In genomic region chr16:4997553-4997952, GRCm38 (mm10) we compare ENCODE assay signal across 15 mouse cellular contexts. TPM values are rescaled to one million over a fixed set of nuclear protein-coding genes. Genes with fewer than 3 reads are reported as not detected.
A peak's percentile ranks its signal among the peaks of the same experiment; 100 is the strongest.
DNase-seq lines count a peak whose midpoint lies in the region; ATAC-seq lines count a peak whose summit lies in the region.
"Had no signal": no experiment of that assay in that cellular context is flagged by ENCODE, and none has a peak within 500 bp of the region (broad histone marks: within the 10 kb centered on the region; RNA-seq: fewer than 3 reads in every experiment).

Gene Sept12, minus strand, starts transcription at chr16:4997852.

- H3K9ac ChIP-seq in heart, embryonic 12.5 days = no peak within 1 kb of the TSS
- H3K9ac ChIP-seq: forebrain, embryonic 13.5 days; midbrain, embryonic 15.5 days had no signal

- ATAC-seq in heart, embryonic 12.5 days (ENCODE audit: insufficient number of reproducible peaks, low FRiP score) = no peak
- ATAC-seq: forebrain, embryonic 13.5 days; midbrain, embryonic 15.5 days had no signal

- DNase-seq in heart, embryonic 10.5 days (ENCODE audit: low spot score) = no peak
- DNase-seq in ovary, postnatal 14 days (ENCODE audit: low spot score) = peak; percentile 37
- no peak for DNase-seq in ovary, postnatal 10 days (ENCODE audit: low spot score)
- DNase-seq in heart, postnatal 4 days = peak; percentile 37
- DNase-seq in retina, postnatal 1 day = no peak
- DNase-seq in B cell, adult 2 months = no peak
- DNase-seq: cerebellum, adult 2 months; right cerebral cortex, postnatal 4 days had no signal

- H3K9me3 ChIP-seq in heart, embryonic 10.5 days = no peaks in the 10 kb centered on the region
- 0 out of 2 replicates have a peak, but pooled peaks cover 3% of the 10 kb centered on the region for H3K9me3 ChIP-seq in heart, embryonic 12.5 days (replicated peaks)
- H3K9me3 ChIP-seq: forebrain, embryonic 13.5 days; hindbrain, embryonic 10.5 days; midbrain, embryonic 15.5 days had no signal

- H3K4me2 ChIP-seq in heart, embryonic 12.5 days = no peak within 1 kb of the TSS
- H3K4me2 ChIP-seq: forebrain, embryonic 13.5 days; midbrain, embryonic 15.5 days had no signal

- H3K4me3 ChIP-seq in heart, embryonic 10.5 days = no peak within 1 kb of the TSS
- H3K4me3 ChIP-seq in heart, embryonic 12.5 days = no peak within 1 kb of the TSS
- H3K4me3 ChIP-seq: forebrain, embryonic 13.5 days; hindbrain, embryonic 10.5 days; midbrain, embryonic 15.5 days had no signal

- H3K27ac ChIP-seq in heart, embryonic 10.5 days = peak within 1 kb of the TSS; percentile 57; the same call in 1 of the 2 replicates
- H3K27ac ChIP-seq in heart, embryonic 12.5 days (ENCODE audit: poor library complexity, severe bottlenecking) = no peak within 1 kb of the TSS
- H3K27ac ChIP-seq: forebrain, embryonic 13.5 days; hindbrain, embryonic 10.5 days; midbrain, embryonic 15.5 days had no signal

- H3K36me3 ChIP-seq in heart, embryonic 10.5 days = no peaks in the 10 kb centered on the region
- no peaks in the 10 kb centered on the region for H3K36me3 ChIP-seq in heart, embryonic 12.5 days
- H3K36me3 ChIP-seq: hindbrain, embryonic 10.5 days; midbrain, embryonic 15.5 days had no signal

- H3K27me3 ChIP-seq in heart, embryonic 10.5 days (ENCODE audit: insufficient read depth, poor library complexity, severe bottlenecking) = no peaks in the 10 kb centered on the region
- H3K27me3 ChIP-seq in heart, embryonic 12.5 days (replicated peaks) = no peaks in the 10 kb centered on the region
- H3K27me3 ChIP-seq: forebrain, embryonic 13.5 days; midbrain, embryonic 15.5 days had no signal

- WGBS in heart, embryonic 10.5 days = 48% methylated on average over 3 of the region's 3 CpGs
- WGBS in heart, embryonic 12.5 days = 50% methylated on average over 3 of the region's 3 CpGs

- peaks cover 5% of the 10 kb centered on the region; the same call in 1 of the 2 replicates for H3K4me1 ChIP-seq in heart, embryonic 10.5 days
- H3K4me1 ChIP-seq in heart, embryonic 12.5 days (replicated peaks) = peaks cover 6% of the 10 kb centered on the region; the same call in 1 of the 2 replicates
- H3K4me1 ChIP-seq: forebrain, embryonic 13.5 days; hindbrain, embryonic 10.5 days; midbrain, embryonic 15.5 days had no signal

RNA-seq across cellular contexts. Expression of gene Sept12, which starts in this region (rescaled TPM):
- not detected in 2 replicates for polyA plus RNA-seq in heart, embryonic 10.5 days (2016; fragmentation: Nextera tagmentation; extraction: Ambion mirVana)
- not detected in 2 replicates for polyA plus RNA-seq in heart, embryonic 12.5 days (2016; fragmentation: Nextera tagmentation; extraction: Ambion mirVana)
- not detected for total RNA-seq in heart, postnatal 4 days (2021)
- total RNA-seq: layer of hippocampus, adult 8-10 months; megakaryocyte progenitor cell, adult 5-6 weeks had no signal
- polyA plus RNA-seq: cerebellum, adult 2 months; forebrain, embryonic 13.5 days; liver, embryonic 16.5 days; midbrain, embryonic 15.5 days had no signal

Comparison
In these comparisons a context has a peak if more than half of its experiments do, and no peak if none do; other contexts are left out.
1. Peak in DNase-seq in heart, postnatal 4 days; RNA of the gene not detected or under 1 TPM.